Mouse (Mus musculus) mesoderm, embryonic 11.5 days (tissue): ENCODE measurements at regions not wholly inside any gene's neighbourhood (a gene's known extent, or its start where the extent isn't known, plus 50 kb on each side); places are given as distances from the start of the nearest gene placed in this dataset.

Source experiments
- DNase-seq: peaks from one replicate; pipeline ENCODE4 v3.0.0-alpha.2; 2012; ENCODE audit warnings: low read depth, low spot score

GRCm38 (mm10) chr4:32177933-32178639 is 60.5 kb upstream of the Bach2 start:
- DNase-seq, result no peak

- DNase-seq, result peak; percentile 57
Observed at GRCm38 (mm10) chr4:32179707-32180241, 58.8 kb upstream of the Bach2 start.

DNA sequence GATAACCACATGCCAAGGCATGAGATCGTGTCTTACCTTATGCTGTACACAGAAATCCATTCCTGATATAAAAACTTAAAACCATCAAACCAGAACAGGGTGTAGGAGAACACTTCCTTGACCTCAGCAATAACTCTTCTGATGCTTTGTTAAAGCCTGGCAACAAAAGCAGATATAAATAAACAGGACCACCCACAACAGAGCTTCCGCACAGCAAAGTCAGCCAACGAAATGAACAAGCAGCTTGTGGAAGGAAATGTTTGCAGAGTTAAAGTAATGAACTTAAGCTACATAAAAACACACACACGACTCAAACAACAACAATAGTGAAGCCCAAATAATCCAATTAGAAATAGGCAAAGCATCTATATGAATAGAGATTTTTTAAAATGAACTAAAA is 54.8 kb upstream of the Bach2 start:
- no peak for DNase-seq

DNA sequence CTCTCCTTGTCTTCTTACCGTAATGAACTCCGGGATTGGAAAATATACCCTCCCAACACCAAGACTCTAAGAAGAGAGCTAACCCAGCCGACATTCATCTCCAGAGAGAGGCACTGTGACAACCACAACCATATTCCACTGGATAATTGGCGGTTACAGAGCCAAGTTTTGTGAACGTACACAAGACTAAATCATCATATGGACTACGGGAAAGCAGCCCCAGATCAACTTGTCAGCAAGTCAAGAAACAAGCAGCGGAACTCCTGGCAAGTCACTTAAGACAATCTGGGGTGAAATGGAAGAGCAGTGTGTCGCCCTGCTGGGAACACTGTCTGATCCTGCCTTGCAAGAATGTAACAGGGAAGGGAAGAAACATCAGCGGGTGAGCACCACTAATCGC is 52.6 kb upstream of the Bach2 start:
- no peak for DNase-seq

- no peak for DNase-seq
Observed at GRCm38 (mm10) chr4:32187154-32187553, 51.5 kb upstream of the Bach2 start.

- DNase-seq, result no peak
Observed at GRCm38 (mm10) chr4:32188076-32188475, 50.5 kb upstream of the Bach2 start.

DNA sequence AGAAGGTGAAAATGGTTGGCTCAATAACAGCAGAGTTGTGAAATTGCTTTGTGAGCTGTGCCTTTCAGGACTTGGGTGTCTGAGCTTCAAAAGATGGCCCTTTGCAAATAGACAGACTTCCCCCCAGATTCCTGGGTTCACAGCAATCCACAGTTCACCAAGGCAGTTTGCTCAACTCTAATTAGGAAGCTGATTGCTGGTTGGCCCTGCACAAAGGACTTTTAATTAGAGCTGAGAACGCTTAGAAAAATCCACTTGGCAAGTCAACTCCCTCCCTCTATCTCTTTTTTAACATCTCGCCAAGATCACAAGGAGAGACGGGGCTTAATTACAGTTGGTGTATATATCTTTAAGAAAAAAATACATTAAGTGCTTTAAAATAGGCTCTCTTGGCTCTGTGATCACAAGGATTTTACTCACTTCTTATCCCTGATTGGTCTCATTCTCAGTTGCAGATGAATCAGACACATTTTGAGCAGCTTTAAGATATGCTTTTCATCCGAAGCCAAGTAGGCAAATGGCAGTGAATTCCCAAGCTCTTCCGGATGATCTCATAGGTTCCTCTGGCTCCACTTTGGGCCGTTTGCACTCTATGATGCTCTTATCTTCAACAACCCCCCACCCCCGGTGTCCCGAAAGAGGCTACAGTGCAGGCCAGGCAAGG is 49.7 kb upstream of the Bach2 start:
- DNase-seq, result no peak
